Mouse (Mus musculus): ENCODE results near the gene Erp27.
A peak's percentile ranks its signal among the peaks of the same experiment; 100 is the strongest.

The Erp27 gene

GRCm38 (mm10) chr6:136939326-136940187 is 17.6 kb upstream of the Erp27 start:
- DNase-seq (ENCODE audit: low spot score in 2 of 2) = no peak

- DNase-seq (ENCODE audit: low spot score in 2 of 2) = peak in 1 of 2 experiments; percentile 37
Measured at GRCm38 (mm10) chr6:136938331-136939126, 16.5 kb upstream of the Erp27 start.

- DNase-seq (ENCODE audit: low spot score in 2 of 2) = no peak
Measured at GRCm38 (mm10) chr6:136937117-136937516, 15.1 kb upstream of the Erp27 start.

GRCm38 (mm10) chr6:136936361-136936760 is 14.4 kb upstream of the Erp27 start:
- no peak for DNase-seq (ENCODE audit: low spot score in 2 of 2)

GRCm38 (mm10) chr6:136935233-136935632 is 13.3 kb upstream of the Erp27 start:
- no peak for DNase-seq (ENCODE audit: low spot score in 2 of 2)

- DNase-seq (ENCODE audit: low spot score in 2 of 2) = no peak
Measured at GRCm38 (mm10) chr6:136934068-136934467, 12.1 kb upstream of the Erp27 start.

GRCm38 (mm10) chr6:136931246-136931645 is 9.3 kb upstream of the Erp27 start:
- no peak for DNase-seq (ENCODE audit: low spot score in 2 of 2)

- DNase-seq (ENCODE audit: low spot score in 2 of 2) = peak; percentile 41 to 74
Measured at GRCm38 (mm10) chr6:136930677-136931076, 8.7 kb upstream of the Erp27 start.

- no peak for DNase-seq (ENCODE audit: low spot score in 2 of 2)
Measured at GRCm38 (mm10) chr6:136927626-136928025, 5.6 kb upstream of the Erp27 start.

- no peak for DNase-seq (ENCODE audit: low spot score in 2 of 2)
Measured at GRCm38 (mm10) chr6:136925049-136925448, 3.1 kb upstream of the Erp27 start.

GRCm38 (mm10) chr6:136923532-136923931 is 1.6 kb upstream of the Erp27 start, which contains the start of gene Pde6h:
Gene Pde6h (plus strand): TSS chr6:136923832.
- no peak for DNase-seq (ENCODE audit: low spot score in 2 of 2)

GRCm38 (mm10) chr6:136922871-136923270 is 891 bp upstream of the Erp27 start:
- DNase-seq (ENCODE audit: low spot score in 2 of 2) = no peak

GRCm38 (mm10) chr6:136921601-136922000 is 379 bp downstream of the Erp27 start:
- no peak for DNase-seq (ENCODE audit: low spot score in 2 of 2)

GRCm38 (mm10) chr6:136920320-136921257 is 1.4 kb downstream of the Erp27 start:
- peak; percentile 62 to 81 for DNase-seq (ENCODE audit: low spot score in 2 of 2)

GRCm38 (mm10) chr6:136917885-136918284 is 4.1 kb downstream of the Erp27 start:
- DNase-seq (ENCODE audit: low spot score in 2 of 2) = no peak

GRCm38 (mm10) chr6:136915721-136916395 is 6.1 kb downstream of the Erp27 start:
- DNase-seq (ENCODE audit: low spot score in 2 of 2) = no peak

GRCm38 (mm10) chr6:136914234-136914633 is 7.7 kb downstream of the Erp27 start:
- no peak for DNase-seq (ENCODE audit: low spot score in 2 of 2)

GRCm38 (mm10) chr6:136913384-136914126 is 8.4 kb downstream of the Erp27 start:
- no peak for DNase-seq (ENCODE audit: low spot score in 2 of 2)

- no peak for DNase-seq (ENCODE audit: low spot score in 2 of 2)
Measured at GRCm38 (mm10) chr6:136912751-136913265, 9.2 kb downstream of the Erp27 start.

Data from spleen, postnatal 10 days (tissue).